Mouse (Mus musculus) CD4-positive, CD25-positive, alpha-beta regulatory T cell, adult 4 months (primary cell): ENCODE results near the gene Lgals12. TPM values are rescaled to one million over a fixed set of nuclear protein-coding genes. Genes with fewer than 3 reads are reported as not detected.

Source experiments
- ATAC-seq: one replicate; pipeline ENCODE4 v1.8.0; 2017
- polyA plus RNA-seq, 2 experiments: library from polyadenylated mRNA; unstranded; fragments of 100-300 nt; shearing (Covaris generic); gene quantifications; one replicate each; pipeline ENCODE4 v1.2.1; 2017

Gene Lgals12
- polyA plus RNA-seq, 2 experiments from 2014 or later: not detected

DNA sequence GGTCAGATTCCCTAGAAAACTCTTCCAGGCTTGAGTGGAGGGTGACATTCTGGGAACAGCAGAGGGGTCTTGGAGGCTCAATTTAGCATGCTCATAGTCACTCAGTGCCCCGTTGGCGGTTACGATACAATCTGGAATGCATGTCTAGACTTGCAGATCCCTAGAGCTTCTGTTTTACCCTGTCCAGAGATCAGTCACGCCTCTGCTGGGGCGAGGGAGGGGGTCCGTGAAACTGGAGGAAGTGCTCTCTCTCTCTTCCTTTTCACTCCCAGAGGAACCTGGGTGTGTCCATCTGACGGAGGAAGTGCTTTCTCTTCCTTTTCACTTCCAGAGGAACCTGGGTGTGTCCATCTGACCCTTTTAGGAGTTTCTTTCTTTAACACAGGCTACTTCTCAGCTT, 23.9 kb downstream of the Lgals12 start:
- ATAC-seq: no peak

DNA sequence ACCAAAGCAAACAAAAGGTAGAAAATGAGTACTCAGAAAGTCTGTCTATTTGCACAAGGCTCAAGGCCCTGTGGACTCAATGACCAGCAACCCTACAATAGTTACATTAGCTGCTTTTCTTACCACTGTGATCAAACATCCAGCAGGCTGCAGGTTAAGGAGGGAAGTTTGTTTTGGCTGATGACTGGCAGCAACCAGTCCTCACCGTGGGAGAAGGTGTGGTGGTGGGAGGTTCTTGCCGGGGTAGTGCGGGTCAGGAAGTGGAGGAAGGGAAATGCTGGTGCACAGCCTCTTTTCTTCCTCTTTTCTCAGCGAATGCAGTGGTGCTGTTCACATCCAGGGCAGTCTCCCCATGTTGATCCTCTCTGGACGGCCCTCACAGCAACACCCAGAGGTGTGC, 26.0 kb downstream of the Lgals12 start:
- no peak for ATAC-seq

DNA sequence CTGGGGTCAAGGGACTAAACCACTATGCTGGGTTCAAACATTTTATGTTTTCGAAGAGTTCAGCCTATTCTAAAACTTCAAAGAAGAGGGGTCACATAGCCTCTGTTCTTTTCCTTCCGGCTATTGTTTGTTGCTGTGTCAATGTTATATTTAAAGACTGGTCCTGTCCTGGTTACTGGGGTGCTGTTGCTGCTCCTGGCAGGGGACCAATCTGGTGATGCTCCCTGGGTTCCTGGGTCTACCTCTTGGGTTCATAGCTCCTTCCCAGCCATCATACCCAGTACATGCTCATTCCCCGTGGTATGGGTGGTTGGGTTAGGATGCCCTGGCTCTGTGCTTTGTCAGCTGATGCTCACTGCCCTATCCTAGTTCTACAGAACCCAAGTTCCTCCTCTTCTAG, 29.3 kb downstream of the Lgals12 start:
- ATAC-seq: no peak

DNA sequence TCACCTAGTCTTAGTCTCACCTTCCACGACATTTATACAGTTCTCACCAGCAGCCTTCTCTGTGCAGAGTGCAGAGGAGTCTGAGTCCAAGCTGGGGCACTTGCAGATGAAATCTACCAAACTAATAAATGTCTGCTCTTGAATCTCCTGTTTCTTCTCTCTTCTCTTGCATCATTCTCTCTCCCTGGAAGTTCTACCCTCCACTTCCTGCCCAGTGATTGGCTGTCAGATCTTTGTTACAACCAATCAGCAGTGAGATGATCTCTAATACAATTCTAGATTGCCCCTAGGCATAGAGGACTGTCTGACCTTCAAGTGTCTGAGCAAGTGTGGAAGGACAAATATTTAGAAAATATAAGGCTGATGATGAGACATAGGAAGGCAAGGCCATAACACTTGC, 30.8 kb downstream of the Lgals12 start:
- no peak for ATAC-seq

DNA sequence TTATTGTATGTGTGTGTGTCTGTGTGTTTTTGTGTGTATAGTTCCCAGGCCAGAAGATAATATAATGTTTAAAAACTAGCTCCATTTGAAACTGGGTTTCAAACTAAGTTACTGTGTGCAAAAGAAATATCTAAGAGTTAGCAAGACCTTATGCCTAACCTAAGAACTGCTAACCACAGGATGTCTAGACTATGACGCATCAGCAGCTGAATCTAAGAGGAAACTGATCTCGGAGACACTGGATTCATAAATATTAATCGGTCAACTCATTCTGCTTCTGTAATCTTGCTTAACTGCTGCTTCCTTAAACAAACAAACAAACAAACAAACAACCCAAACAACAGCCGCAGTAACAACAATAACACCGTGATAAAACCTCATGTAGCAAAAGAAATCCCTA, 37.3 kb downstream of the Lgals12 start:
- peak; percentile 60 for ATAC-seq

DNA sequence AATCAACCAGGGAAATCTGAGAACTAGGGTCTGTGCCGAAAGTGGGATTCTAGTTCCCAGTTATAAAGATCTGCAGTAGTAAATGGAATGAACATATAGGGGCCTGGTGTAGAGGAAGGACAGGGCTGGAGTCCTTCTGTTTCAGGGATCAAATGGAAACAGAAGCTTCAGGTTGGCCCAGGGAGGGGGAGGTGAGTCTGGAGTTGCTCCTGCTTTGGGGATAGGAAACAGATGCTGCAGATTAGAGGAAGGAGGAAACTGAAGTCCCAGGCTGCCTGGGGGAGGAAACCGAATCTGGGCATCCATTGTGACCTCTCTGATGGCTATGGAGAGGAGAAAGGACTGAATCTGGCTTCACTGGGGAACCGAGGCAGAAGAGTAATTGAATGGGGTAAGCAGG, 38.6 kb downstream of the Lgals12 start:
- no peak for ATAC-seq

DNA sequence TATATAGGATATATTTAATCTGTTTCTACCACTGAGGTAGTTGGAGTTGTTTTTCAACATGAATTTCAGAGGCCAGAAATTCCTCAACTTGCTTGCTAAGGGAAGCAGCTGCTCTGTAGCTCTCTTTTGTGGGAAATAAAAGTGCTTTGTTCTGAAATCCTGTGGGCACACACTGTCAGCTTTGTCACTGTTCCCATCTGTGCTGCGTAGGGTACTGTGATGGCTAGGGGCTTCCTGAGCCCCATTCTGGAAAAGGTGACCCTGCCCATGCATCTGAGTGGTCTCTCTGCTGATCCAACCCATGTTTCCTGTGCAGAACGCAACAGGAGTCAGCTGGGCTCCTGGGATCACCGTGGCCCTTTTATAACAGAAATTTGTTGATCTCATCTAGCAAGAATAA, 40.2 kb downstream of the Lgals12 start:
- ATAC-seq: no peak

DNA sequence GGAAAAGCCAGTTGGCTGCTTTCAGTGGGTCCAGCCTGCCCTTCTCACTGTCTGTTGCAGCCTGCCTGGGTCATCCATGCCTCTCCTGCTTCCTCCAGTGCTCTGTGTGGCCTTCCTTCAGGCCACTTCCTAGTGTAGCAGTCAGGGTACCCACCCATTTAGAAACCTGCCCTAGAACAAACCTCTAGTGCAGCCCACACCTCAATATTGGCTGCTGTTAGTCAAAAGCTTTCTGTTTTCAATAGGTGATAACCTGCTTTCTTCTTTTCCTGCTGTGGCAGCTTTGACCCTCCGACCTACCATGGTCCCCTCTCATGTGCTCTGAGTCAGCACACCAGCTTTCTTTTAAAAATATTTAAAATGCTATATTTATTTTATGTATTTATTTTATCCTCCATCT, 42.5 kb downstream of the Lgals12 start:
- no peak for ATAC-seq

DNA sequence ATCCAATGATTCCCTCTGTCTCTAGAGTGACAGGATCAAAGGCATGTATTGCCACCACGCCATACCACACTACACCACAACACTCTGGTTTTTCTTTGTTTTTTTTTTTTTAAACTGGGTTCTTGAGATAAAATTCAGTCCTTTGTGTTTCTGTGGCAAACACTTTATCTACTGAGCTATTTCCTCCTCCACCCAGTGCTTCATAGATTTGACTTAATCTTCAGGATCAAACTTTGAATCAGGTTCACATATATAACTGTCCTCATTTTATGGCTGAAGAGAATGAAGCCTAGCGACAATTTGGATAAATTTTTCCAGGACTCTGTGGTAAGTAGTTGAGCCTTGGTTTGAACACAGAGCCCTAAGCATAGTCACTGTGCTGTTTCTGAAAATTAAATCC, 43.3 kb downstream of the Lgals12 start:
- ATAC-seq: no peak

DNA sequence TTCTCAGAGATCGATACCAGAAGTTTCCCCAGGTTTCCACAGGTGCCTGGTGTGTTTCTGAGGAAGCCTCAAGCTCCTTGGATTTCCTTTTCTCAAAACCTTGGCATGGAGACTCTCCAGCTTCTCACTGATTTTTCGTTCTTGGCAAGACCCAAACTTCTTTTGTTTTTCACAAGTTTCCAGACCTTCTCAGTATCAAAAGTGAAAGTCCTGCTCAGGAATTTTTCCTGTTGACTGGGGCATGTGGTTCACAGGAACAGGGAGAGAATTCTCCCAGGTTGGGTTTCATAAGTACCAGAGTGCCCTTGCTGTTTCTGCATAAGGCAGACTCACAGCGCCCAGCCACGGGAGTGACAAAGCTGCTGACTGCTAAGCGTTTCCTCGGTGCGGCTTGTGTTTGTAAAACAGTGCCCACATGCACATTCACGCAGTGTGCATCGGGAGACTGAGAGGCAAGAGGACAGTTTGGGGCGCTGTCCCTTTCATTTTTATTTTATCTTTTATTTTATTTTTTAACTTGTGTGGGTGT, 44.3 kb downstream of the Lgals12 start:
- ATAC-seq: no peak

DNA sequence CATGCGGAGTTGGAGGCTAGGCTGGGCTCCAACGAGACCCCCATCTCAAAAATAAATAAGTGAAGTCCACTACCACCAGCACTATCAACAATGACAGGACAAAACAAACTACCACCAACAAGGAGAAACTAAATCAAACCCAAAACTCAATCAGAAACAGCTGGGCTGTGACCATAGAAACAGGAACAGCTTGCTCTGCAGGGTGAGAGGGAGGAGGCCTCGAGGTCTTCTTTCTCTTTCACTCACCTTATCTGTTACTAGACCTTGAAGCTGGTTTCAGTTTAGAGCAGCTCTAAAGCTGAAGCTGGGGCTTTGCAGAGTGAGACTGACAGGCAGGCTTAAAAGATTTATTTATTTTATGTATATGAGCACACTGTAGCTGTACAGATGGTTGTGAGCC, 45.5 kb downstream of the Lgals12 start:
- ATAC-seq: peak; percentile 38

DNA sequence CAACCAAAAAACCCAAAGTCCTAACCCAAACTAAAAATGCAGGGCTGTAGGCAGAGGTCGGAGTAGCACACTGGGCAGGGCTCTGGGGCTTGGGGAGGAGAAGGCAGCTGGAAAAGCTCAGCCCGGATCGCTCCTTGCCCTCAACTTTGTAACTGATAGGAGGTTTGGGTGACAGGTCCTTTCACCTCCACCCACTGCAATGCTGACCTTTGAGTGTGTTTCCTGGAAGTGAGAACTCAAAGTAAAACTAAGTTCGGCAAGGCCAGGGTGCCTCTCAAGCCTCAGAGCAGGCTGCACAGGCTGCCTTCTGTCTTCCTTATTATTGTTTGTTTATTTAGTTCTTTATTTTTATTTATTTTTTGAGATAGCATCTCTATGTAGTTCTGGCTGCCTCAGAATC, 47.0 kb downstream of the Lgals12 start:
- ATAC-seq: no peak

DNA sequence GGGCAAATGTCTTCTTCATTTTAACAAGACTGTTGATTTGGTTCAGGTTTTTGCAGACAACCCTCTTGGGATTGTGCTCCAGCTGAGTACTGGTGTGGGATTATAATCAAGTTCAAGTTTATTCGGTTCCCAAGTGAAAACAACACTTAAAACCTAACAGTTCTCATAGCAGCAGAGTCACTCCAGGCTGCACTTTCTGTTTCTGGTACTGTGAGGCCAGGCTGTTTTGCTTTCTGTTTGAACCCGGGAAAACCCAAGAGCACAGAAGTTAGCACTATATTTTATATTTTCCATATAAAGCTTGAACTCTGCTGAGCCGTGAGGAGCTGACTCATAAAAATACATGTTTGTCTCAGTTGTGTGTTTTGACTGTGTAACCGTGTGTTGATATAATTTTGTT, 48.3 kb downstream of the Lgals12 start:
- ATAC-seq: peak; percentile 68

DNA sequence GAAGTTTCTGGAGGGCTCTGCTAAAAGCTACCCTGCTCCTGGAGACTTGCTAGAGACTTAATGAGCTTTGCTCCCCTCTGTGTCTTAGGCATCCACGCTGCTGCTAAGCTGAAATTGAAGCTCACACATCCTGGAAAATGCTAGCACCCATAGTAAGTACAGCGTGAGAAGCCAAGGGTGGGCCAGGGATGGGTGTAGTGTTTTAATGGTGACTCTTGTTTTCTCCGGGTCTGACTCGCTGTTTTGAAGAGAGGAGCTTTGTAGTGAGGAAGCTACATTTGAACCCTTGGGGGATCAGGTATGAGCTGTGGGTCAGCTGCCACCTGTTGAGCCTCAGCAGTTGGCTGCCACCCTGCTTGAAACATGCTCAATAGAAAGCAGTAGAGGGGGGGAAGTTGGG, 49.1 kb downstream of the Lgals12 start:
- no peak for ATAC-seq

DNA sequence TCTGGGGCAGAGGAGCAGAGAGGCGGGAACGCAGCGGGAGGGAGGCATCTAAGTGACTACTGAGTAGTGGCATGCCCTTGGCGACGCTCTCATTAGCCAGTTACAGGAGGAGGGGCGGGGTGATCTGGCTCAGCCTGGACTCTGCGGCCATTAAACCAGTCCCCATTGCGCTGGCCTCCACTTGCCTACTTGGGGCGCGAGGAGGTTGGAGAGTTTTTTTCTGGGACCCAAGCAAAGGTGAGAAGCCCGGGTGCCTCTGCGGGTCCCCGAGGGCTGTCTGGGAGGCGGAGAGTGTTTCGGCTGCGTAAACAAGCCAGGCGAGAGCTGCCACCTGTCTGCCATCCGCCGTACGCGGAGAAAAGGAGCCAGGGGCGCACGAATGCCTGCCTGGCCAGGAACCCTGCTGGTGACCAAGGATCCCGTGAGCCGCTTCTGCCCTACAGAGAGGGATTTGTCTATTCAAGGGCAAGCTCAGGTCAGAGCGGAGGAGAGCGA, 49.6 kb downstream of the Lgals12 start, which contains the start of gene Pla2g16:
TSS of gene Pla2g16 (plus strand) at position 132 of the 495 bp plus-strand sequence.
- ATAC-seq: peak; percentile 80

DNA sequence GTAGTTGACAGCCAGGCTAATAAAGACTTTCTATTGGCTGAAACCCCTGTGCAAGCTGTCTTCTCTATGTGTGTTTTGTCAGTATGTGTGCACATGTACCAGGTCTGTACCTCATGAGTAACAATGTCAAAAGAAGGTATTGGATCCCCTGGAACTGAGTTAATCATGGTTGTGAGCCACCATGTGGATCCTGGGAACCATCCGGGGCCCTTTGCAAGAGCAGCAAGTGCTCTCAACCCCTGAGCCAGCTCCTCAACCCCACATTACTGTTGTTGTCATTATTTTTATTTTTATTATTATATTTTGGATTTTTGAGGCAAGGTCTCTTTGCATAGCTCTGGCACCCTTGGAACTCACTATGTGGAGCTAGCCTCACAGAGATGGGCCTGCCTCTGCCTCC, 50.4 kb downstream of the Lgals12 start:
- ATAC-seq: no peak

DNA sequence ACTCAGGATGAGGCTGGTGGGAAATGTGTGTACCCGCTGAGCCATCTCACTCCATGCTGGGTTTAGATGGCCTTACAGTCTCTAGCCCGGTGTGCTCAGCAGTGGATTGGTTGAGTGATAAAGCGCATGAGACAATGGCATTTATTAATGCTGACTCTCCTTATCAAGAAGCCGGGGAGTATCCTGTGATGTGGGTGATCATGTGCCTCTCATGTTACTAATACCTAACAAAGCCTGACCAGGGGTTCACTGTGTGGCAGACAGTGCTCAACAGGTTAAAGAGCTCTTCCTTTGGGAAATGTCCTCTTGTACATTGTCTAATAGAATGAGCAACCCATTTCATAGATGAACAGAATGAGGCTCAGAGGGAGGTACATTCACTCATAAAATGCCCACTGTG, 52.1 kb downstream of the Lgals12 start:
- no peak for ATAC-seq

DNA sequence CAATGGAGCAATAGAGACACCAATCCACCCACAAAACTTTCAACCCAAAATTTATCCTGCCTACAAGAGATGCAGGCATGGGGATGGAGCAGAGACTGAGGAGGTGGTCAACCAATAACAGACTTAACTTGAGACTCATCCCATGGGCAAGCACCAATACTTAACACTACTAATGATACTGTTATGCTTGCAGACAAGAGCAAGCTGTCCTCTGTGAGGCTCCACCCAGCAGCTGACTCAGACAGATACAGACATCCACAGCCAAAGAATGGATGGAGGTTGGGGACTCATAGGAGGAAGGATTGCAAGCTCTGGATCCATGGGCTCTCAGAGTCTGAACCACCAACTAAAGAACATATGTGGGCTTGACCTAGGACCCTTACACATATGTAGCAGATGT, 53.6 kb downstream of the Lgals12 start:
- ATAC-seq: no peak

DNA sequence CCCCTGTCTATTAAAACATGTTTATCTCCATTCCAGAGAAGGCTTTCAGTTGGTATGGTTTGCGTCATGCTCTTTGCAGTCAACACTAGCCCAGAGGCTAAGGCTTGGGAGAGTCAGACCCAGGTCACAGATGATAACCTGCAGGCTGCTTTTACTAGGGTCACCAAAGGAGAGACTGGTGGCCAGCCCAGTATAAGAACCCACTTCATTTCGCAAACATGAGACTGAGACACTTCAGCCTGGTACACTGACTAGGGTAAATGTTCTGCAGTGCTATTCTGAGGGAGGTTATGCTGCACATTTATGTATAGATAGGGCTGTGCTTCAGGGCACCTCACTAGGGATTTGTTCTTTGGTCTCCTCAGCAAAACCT, 54.7 kb downstream of the Lgals12 start:
- ATAC-seq: no peak

DNA sequence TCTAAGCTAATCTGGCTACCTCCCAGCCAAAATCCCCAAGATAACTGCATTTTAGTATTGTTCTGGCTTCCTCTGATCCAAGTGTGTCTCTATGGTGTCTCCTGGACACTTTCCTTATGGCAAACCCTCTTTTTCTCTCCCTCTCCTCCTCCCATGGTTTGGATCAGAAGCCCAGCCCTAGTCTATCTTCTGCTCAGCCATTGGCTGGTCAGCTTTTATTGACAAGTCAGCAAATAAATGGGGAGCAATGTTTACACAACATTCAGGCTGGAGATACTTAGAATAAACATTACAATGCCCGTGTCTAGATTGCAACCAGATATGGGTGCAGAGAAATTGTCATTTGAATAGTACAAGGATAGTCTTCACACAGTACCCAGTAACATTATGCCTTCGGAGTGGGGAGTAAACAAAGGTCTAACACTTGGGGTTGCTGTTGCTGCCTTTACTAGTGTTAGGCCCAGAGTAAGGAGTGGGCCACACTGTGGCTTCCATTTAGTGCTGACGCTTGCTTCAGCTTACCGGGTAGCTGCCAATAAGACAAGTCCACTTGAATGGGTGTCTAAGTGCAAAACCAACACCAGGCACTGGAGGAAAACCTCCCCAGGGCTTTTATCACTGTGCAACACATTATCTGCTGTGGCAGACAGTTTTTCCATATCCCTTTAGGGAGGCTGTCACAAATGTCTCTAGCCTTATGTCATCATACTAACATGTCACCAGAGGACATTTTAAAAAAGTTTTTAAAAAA, 55.3 kb downstream of the Lgals12 start:
- no peak for ATAC-seq

DNA sequence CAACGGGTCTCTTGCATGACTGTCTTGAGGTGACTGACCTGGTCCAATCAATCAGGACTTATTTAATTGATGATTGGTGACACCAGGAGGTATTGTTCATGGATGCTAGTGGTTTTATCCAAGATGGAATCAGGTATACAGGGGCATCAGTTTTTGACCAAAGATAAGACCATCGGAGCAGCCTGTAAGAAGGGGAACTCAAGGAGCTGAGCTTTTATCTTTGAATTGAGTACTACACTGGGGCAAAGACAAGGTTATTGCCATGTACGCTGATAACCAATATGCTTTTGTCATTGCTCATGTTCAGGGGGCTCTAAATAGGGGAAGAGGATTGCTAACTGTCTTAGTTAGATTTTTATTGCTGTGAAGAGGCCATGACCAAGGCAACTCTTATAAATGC, 58.1 kb downstream of the Lgals12 start:
- ATAC-seq: no peak
